Mouse (Mus musculus): ENCODE results near the gene Rims4.

DNA sequence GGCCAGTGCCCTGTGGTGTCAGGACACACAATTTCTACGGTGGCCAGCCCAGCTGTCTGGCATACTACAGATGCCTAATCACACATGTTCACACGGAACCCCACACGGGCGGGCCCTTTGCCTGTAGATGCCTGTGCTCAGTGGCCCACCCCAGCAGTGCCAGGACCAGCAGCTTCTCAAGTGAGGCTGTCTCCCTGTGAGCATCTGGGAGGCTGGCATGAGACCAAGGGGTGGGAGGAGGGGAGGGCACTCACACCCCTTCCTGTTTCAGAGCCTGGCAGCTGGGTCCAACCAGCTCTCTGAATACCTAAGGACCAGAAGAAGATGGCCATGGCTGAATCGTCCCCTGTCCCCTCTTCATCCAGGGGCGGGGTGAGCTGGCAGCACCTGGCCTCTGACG is 43.0 kb downstream of the Rims4 start:
- TF ChIP-seq CTCF (IDR thresholded peaks at IDR 0.05; ENCODE audit: low read depth) (no peak), EP300 (IDR thresholded peaks at IDR 0.05; ENCODE audit: low read depth) (no peak)

Data from heart, postnatal 0 days (tissue).